Mouse (Mus musculus) gastrocnemius, adult 8-10 months (tissue): ENCODE data around the gene Cnbd2. TPM values are rescaled to one million over a fixed set of nuclear protein-coding genes. Genes with fewer than 3 reads are reported as not detected.
"Not testable (repeated sequence)": the region's sequence is repeated elsewhere in the genome, so short reads cannot be mapped to it uniquely, and the experiment has no call there.

Experiments used
- DNase-seq, 2 experiments: peaks; one replicate each; pipeline ENCODE4 v3.0.0; 2022; ENCODE audit warnings: low spot score in 2 of 2
- total RNA-seq, 4 experiments: library from RNA; stranded (reverse); gene quantifications; 2 replicates each; pipeline ENCODE4 v1.2.4; 2022

Cnbd2 gene
- total RNA-seq, 4 experiments from 2014 or later = 0.74 to 1.0 (median 0.85) TPM

DNA sequence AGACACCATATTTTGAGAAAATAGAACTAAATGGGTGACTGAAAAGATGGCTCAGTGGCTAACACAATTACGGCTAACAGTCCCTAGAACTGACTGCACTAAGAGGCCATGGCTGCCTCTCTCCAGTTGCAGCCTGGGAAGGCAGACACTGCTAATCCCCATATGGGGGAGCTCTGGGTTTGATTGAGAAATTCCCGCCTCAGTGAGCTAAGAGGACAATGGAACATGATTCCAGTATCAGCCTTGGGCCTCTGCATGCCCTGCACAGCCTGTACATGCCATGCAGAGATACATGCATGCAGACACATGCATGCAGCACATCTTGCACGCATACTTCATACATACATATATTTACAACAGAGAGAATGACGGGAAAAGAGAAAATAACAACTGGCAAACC lies 69.3 kb downstream of the Cnbd2 start:
- DNase-seq = no peak

DNA sequence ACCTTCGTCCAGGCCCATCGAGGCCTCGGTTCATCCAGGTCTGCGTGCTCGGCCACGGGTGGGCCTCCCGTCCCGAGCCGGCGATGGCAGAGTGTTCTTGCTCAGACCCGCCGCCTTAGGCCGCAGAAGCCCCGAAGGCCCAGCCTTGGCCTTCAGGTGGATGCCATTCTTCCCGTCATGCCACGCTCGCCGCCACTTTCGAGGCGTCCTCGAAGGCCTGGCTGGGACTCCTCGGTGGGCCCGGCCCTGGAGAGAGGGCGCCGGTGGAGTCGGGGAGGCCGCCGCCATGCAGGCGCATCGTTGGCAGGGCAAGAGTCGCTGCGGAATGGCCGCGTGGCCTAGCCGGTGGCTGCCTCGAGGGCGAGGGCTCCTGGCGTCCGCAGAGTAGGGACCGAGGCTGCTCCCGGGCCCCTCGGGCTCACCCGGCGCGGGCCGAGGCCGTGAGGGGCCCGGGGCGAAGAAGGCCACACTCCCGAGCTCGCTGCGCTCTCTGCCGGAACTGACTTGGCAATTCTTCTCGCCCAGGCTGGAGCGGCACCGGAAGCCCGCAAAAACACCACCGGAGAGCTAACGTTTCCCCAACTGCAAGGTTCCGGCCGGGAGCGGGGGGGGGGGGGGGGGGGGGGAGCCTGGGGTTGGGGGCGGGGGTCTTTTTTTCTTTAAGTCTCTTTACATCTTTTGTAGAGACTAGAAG lies 80.5 kb downstream of the Cnbd2 start:
- peak; percentile 58 to 68 for DNase-seq

GRCm38 (mm10) chr2:156393155-156393828 lies 81.2 kb downstream of the Cnbd2 start:
- no peak for DNase-seq

GRCm38 (mm10) chr2:156394282-156394681 lies 82.2 kb downstream of the Cnbd2 start:
- DNase-seq = no peak

DNA sequence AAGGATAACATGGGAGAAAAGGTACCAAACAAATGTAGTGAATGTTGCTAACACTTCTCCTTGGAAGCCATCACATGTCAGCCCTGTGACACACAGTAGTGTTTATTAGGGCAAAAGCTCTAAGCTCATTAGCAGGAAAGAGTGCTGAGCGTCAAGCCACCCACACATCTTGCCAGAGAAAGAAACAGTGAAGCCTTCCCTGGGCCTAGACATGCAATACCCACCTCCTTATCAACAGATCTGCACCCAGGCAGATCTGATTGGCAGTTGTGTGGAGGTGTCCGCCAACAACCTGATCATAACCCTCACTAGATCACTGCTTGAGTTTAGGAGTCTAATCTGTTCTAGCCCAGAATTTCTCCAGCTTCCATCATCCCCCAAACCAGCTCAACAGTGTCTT lies 84.0 kb downstream of the Cnbd2 start:
- no peak for DNase-seq

DNA sequence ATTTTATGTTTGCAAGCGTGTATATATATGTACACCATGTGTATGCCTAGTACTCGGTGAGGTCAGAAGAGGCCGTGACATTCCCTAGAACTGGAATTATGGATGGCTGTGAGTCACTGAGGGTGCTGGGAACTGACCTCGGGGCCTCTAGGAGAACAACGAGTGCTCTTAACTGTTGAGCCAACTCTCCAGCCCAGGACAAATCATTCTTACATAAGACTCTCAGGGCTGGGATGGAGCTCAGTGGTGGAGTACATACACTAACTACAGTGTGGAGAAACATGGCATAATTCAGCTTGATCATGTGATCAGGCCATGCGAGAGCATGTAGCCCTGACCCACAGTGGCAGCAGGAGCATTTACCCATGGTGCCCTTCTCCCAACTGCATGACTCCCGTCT lies 85.9 kb downstream of the Cnbd2 start:
- DNase-seq = no peak

DNA sequence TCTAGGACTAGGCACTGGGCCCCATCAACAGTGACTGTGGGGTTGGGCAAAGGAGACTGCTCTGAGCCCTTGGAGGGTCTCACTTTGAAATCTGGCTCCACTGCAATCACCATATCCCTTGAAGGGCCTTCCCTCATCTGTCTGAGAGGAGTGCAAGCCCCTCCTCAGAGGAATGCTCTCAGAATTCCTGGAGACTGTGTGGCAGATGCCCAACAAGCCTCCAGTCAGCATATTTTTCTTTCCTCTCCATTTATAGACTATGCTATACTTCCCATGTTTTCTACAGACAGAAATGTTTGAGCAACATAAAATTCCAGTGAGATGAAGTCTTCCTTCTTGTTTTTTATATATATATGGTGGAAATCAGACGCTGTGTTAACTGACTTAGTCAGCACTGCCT lies 87.4 kb downstream of the Cnbd2 start:
- no peak for DNase-seq

DNA sequence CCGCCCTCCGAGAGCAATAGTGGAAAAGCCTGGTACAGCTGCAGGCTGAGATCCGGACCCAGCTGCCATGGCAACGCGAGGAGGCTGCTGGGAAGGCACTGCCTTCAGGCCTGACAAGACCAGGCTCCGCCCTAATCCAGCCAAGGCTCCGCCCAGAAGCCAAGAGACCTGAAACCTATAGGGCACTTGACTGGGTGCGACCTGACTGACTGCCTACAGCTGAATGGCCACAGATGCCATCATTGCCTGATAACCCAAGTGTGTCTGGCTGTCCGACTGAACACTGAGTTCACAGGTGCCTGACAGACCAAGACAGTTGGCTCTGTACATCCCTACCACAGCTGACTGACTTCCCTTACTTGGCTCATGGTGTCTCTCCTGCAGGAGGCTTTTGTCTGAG lies 89.2 kb downstream of the Cnbd2 start:
- DNase-seq = no peak

DNA sequence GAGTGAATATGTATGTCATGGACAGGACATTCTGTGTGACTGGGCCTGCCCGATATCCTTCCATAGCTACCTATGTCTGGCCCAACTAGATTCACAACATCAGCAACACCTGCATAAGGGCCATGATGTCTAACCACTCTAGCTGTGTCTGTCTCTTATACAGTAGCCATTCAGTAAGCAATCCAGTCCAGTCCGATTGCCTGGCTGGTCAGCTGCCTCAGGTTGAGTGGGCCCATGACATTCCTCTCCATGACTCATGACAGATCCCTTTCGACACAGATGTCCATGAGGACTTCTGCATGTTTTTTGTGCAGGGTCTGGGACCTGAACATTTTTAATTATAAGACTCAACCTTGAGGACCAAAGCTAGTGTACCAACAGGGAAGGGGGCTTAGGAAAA lies 89.9 kb downstream of the Cnbd2 start:
- no peak for DNase-seq

- no peak for DNase-seq
Measured at GRCm38 (mm10) chr2:156406987-156407386, 94.9 kb downstream of the Cnbd2 start.

- DNase-seq = no peak
Measured at GRCm38 (mm10) chr2:156408168-156408567, 96.1 kb downstream of the Cnbd2 start.

- DNase-seq = not testable (repeated sequence)
Measured at GRCm38 (mm10) chr2:156411348-156411747, 99.2 kb downstream of the Cnbd2 start.

GRCm38 (mm10) chr2:156414996-156415395 lies 102.9 kb downstream of the Cnbd2 start:
- no peak for DNase-seq

DNA sequence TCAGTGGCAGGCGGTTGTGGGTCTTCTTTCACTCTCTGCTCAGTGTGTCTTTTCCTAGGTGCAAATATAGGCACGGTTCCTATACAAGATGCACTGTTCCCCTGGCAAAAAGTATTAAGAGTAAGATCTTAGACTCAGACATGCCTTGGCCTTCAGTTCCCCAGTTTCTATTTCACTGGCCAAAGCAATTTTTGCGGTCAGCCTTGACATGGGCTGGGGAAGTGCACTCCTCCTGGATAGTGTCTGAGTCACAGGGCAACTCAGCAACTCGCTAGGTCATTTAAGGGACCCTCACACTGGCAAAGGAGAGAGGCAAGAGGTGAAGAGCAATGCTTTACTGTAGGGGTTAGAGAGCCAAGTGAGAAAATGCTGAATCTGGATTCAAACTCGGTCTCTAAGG lies 103.6 kb downstream of the Cnbd2 start:
- no peak for DNase-seq

- DNase-seq = no peak
Measured at GRCm38 (mm10) chr2:156417194-156417593, 105.1 kb downstream of the Cnbd2 start.

DNA sequence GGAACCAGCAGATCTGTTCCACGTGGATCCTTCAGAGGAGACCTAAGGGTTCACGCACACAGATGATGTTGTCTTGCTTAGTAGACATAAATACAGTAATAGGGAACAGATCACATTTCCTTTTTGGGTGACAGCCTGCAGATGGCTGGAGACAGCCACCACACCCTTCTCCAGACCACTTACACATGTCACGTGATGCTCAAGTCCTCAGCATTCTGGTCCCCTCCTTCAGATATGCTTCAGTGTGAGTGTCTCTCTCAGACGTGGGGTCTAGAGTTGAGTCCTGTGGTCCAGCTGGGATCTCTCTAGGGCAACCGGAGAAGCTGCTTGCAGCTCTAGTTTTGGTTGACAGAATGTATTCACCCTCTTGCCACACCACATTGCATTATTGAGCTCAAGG lies 106.4 kb downstream of the Cnbd2 start:
- no peak for DNase-seq

DNA sequence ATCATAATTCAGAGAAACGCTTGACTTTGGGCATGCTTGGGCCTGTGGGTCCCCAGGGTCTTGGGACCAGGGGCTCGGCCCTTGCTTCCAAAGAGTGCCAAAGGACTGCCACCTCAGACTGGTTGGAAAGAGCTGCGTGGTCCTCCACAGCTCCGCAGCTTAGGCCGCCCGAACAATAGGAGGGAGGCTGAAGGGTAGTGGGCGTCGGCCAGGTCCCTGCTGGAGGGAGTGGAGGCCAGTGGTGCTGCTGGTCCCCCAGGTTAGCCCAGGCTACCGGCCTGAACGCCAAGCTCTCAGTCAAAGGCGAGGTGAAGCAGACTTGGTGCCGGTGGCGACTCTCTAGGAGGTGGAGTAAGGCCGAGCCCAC lies 108.2 kb downstream of the Cnbd2 start:
- no peak for DNase-seq

GRCm38 (mm10) chr2:156420694-156421380 lies 108.7 kb downstream of the Cnbd2 start, which contains the start of gene Epb41l1:
Gene Epb41l1, plus strand, starts transcription at chr2:156420909.
- DNase-seq = peak; percentile 21 to 27

DNA sequence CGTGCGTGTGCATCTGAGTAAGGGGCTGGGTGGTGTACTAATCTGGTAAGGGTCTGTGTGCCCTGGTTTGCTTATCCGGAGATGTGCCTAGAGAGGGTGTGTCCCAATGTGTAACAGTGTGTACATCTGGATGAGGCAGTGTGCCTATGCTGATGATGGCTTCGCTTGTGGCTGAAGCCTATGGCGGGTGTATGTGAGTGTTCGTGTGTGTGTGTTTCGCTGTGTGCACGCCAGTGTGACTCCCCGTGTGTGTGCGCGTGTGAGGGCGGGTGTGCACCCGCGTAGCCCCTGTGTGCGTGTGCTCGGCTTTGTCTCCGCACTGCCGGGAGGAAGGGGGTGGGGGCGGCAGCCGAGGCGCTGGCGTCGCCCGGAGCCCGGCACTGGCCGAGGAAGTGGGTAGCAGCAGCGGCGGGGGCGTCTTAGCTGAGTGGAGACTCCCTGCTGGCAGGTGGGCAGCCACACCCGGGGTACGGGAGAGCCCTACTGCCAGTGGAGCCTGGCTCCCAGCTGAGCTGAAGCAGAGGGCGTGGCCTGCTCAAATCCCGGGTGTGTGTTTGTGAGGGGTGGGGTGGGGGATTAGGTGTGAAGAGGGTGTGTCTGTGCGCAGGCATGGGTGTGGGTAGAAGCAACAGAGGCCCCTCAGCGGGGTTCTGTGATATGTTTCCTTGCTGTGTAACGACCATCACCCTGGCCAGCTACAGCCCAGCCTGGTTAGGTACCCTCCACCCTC lies 109.4 kb downstream of the Cnbd2 start:
- DNase-seq = no peak

DNA sequence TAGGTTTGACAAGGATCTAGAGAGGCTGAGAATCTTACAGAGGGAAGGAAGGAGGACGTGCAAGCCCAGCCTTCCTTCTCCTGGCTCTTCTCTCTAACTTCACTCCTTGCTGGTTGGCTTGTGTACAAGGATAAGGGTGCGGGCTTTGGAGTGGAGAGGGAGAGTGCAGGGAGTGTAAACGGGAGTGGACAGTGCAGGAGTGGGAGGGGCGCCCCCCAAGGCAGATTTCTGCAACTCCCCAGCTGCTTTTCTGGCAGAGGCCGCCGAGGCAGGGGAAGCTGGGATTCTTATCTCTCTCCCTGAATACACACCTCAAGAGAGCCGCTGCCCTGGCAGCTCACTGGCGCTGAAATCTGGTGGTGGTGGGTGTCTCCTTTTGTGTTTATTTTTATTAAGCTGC lies 110.5 kb downstream of the Cnbd2 start:
- no peak for DNase-seq

- no peak for DNase-seq
Measured at GRCm38 (mm10) chr2:156423672-156424071, 111.6 kb downstream of the Cnbd2 start.
